Mouse (Mus musculus) cortical plate, adult 2 months (tissue): ENCODE data around the gene Tshr. TPM values are rescaled to one million over a fixed set of nuclear protein-coding genes. Genes with fewer than 3 reads are reported as not detected.
A peak's percentile ranks its signal among the peaks of the same experiment; 100 is the strongest.
"Not testable (repeated sequence)": the region's sequence is repeated elsewhere in the genome, so short reads cannot be mapped to it uniquely, and the experiment has no call there.

Experiments
- H3K27ac ChIP-seq: fragments of 200-500 bp; 2 replicates; pipeline ENCODE4 v1.5.1; 2012; ENCODE audit warnings: low read length, control low read depth, inconsistent platforms; ENCODE audit not compliant: insufficient read depth
- H3K4me1 ChIP-seq: fragments of 200-500 bp; 2 replicates; pipeline ENCODE4 v1.6.1; 2011; ENCODE audit warnings: low read length; ENCODE audit not compliant: control insufficient read depth, insufficient read depth
- H3K4me3 ChIP-seq: fragments of 200-500 bp; 2 replicates; pipeline ENCODE4 v1.5.1; 2011; ENCODE audit warnings: mild to moderate bottlenecking, low read length, control low read depth; ENCODE audit not compliant: insufficient read depth
- CTCF ChIP-seq: fragments of 200-500 bp; IDR thresholded peaks from 2 replicates; pipeline ENCODE4 v1.5.1; 2011; ENCODE audit warnings: mild to moderate bottlenecking, control low read depth, low read length; ENCODE audit not compliant: insufficient read depth; ENCODE audit errors: extremely low read depth
- POLR2A ChIP-seq: fragments of 200-500 bp; IDR thresholded peaks from 2 replicates; pipeline ENCODE4 v1.6.1; 2011; ENCODE audit warnings: mild to moderate bottlenecking, low read length, control low read depth; ENCODE audit not compliant: insufficient read depth; ENCODE audit errors: extremely low read depth
- polyA plus RNA-seq: library from polyadenylated mRNA; depleted of rRNA; stranded (reverse); fragments of >200 nt; gene quantifications from 2 replicates; pipeline ENCODE4 v1.2.3, GENCODE M21; 2012

Gene Tshr
- polyA plus RNA-seq, 1 experiment = 0.23 TPM

DNA sequence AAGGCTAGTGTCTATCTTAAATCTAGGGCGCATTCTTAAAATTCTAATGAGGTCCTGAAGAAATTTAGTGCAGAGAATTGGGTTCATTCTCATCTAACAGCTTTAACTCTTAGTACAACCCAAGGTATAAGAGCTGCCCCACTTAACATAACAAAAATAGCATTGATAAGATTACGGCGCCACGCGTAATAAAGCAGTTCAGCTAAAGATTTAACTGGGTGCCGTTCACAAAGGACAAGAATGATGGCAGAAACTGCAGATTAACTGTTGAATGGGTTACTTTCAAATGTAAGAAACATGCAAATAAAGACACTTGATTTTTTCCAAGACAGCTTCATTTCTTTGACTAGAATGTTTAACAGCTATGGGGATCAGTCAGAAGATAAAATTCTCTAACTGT lies 199.0 kb downstream of the Tshr start:
- peaks cover 7% of the 10 kb centered on the region for H3K4me1 ChIP-seq
- TF ChIP-seq CTCF = no peak
- TF ChIP-seq POLR2A = no peak
- H3K4me3 ChIP-seq = no peak overlapping the region
- H3K27ac ChIP-seq = no peak overlapping the region

DNA sequence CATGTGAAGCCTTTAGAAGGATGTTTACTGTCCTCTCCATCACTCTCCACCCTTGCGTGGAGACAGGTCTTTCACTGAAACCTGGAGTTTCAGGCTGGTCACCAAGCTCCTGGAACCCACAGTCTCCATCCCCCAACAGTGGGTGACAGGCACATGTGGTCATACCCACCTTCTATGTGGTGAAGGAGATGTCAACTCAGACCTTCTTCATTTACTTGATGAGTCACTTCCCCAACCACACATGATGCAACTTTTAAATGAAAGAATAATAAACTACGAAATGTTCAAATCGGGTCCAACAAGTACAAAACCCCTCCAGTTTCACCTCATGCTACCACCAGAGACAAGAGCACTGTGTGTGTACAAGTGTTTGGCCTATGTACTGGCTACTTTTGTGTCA lies 200.8 kb downstream of the Tshr start:
- Histone ChIP-seq H3K4me3 (no peak overlapping the region), H3K27ac (no peak overlapping the region), H3K4me1 (peaks cover 7% of the 10 kb centered on the region)
- TF ChIP-seq CTCF = no peak
- no peak for TF ChIP-seq POLR2A

DNA sequence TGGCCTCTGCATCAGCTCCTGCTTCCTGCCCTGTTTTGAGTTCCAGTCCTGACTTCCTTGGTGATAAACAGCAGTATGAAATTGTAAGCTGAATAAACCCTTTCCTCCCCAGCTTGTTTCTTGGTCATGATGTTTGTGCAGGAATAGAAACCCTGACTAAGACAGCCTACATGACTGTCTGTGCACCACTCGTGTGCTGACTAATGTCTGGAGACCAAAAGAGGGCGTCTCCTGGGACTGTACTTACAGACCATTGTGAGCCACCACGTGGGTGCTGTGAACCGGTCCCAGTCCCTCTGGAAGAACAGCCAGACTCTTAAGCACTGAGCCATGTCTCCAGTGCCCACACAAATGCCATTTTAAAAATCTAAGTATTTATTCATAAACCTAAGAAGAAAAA lies 201.5 kb downstream of the Tshr start:
- H3K27ac ChIP-seq, H3K4me1 ChIP-seq, H3K4me3 ChIP-seq: not testable (repeated sequence)

DNA sequence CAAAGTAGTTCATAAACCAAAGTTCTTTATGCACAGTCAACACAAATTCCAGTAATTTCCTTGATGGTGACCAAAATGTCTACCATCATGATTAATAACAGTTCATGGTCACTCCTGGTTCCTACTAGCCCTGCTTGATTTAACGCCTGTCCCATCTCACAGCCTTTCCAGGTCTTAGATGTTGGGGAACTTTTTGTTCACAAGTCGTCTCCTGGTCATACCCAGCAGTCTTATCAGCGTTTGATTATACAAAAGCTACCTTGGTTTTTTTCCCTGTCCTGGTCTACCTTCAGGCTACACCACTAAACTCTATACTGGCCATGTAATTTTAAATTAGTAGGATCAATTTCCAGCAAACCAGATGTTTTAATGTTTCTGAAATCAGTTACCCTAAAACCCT lies 202.7 kb downstream of the Tshr start:
- peak overlapping the region; percentile 84; the same call in 1 of the 2 replicates for H3K4me3 ChIP-seq
- no peak overlapping the region for H3K27ac ChIP-seq
- no peak for TF ChIP-seq CTCF
- TF ChIP-seq POLR2A = no peak
- peaks cover 7% of the 10 kb centered on the region for H3K4me1 ChIP-seq

DNA sequence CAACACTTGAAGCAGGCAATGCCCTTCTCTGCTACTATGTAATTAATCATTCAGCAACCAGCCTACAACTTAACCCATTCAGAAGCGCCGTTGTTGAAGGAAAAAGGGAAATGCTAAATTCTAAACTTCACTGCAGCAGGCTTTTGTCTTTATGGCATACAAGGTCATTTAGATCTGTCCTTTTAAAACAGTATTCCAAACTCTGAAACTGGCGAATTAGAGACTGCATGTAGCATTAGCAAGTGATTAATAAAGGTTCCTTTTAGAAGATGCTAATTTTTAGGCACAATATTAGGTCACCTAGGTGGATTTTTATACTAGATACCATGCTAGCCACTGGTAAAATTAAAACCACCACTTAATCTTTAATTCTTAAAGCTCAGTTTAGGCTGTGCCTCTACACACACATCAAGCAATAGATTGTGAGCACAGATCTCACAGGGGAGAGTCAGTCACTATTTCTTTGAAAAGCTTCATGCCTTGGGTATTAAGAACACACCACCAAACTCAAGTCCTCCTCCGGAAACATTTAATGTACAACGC lies 203.2 kb downstream of the Tshr start:
- Histone ChIP-seq H3K27ac (no peak overlapping the region), H3K4me1 (peaks cover 5% of the 10 kb centered on the region), H3K4me3 (peak overlapping the region; percentile 84; the same call in 1 of the 2 replicates)
- no peak for TF ChIP-seq CTCF
- no peak for TF ChIP-seq POLR2A

DNA sequence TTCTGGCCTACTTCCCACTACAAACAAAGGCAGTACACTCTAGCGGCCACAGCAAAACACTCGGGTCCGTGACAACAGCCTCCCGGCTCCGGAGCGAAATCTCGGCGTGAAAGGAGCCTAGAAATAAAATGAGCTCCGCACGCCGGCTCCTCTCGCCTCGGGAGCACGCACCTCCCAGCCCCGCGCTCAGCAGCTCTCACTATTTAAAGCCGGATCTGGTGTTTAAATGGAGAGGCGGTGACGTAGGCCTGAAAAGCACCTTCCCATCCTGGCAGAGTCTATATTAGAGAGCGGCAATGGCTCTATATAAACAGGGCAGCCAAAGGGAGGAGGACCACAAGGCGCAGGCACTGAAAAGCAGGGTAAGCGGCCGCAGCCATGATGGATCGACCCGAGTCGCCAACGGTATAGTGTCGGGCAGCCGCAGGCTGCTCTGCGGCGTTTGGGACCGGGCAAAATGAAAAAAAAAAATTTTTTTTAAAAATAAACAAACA lies 203.9 kb downstream of the Tshr start:
- Histone ChIP-seq H3K4me3 (peak overlapping the region; percentile 84), H3K4me1 (peaks cover 3% of the 10 kb centered on the region), H3K27ac (peak overlapping the region; percentile 91; the same call in 1 of the 2 replicates)
- no peak for TF ChIP-seq CTCF
- TF ChIP-seq POLR2A = peak; percentile 99

DNA sequence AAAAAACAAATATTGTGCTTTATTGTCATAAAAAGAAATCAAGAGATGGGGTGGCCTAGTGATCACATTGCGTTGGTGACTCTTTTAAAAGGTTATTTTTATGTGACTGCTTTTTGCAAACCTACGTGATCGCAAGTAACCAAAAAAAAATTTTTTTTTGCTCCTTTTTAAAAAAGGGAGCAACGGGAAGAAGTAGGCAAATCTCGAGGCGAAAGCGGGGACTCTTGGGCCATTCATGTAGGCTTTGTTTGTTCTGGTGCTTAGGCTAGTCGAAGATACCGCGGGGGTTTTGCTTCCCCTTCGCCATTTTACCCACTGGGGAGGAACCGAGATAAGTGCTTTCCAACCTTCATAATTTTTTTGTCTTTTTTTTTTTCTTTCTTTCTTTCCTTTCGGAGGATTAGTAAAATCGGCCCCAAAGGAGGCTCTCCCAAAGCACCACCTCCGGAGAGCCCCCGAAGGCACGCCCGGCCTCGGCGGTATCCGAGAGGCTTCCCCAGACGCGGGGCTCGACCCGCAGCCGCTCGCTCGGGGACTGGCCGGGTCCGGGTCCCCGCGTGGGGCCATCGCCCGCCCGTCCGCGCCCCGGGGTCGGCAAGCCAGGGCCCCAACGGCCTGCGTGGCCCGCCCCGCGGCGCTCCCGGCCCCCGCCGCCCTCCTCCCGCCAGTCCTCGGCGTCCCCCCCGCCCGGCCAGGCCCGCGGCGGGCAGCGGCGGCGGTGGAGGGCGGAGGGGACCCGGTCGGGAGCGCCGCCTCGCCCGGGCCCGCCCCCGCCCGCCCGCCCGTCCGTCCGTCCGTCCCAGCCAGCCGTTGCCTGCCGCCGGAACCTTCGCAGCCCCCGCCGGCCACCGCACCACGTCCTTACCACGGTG lies 204.5 kb downstream of the Tshr start:
- Histone ChIP-seq H3K27ac (peak overlapping the region; percentile 91), H3K4me3 (peak overlapping the region; percentile 84), H3K4me1 (peaks cover 3% of the 10 kb centered on the region)
- TF ChIP-seq POLR2A (no peak), CTCF (no peak)

DNA sequence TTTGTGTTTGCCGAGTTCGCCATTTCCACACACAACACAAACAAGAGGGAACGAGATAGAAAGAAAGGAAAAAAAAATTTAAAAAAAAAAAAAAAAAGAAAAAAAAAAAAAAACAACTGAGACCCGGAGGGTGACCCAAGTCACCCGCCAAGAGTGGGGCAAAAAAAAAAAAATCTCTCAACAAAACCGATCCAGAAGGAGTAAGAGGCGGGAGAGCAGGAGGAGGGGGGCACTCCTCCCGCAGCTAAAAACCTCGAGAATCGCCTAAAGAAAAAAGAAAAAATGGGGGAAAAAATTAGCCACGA lies 205.1 kb downstream of the Tshr start:
- Histone ChIP-seq H3K27ac (peak overlapping the region; percentile 88), H3K4me3 (peak overlapping the region; percentile 84), H3K4me1 (peaks cover 3% of the 10 kb centered on the region)
- TF ChIP-seq POLR2A (no peak), CTCF (no peak)

DNA sequence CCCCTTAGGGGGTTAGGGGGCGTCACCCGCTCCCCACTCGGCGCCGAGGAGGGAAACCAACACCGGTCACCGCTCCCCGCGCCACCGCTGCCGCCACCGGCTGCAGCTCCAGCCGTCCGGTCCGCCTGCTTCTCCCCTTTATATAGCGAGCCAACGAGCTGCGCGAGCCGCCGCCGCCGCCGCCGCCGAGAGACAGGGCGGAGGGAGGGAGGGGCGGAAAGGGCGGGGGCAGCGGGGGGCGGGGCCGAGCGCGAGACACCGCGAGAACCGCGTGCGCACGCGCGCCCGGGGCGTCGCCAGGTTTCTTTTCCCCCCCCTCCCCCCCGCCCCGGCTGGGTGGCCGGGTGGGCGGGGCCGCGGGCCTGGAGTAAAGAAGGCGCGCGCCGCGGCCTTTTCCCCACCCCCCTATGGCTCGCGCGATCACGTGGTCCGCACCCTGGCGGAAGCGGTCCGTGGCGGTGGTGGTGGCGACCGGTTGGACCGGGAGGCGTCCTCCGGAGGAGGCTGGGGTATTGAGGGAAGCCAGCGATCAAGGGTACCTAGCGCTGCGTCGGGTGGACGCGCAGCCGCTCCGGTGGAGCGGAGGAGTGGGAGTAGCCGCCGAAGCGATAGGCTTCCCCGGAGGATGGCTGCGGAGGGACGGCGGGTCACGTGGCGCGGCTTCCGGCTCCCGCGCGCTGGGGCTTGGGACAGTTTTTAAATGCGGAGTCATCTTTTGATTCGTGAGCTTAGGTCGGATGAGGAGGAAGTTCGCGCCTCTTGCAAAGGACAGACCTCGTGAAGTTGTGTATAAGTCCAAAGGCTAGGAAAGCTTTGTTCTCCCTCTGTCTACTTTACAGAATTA lies 205.7 kb downstream of the Tshr start, which contains the start of gene Gtf2a1:
Gene Gtf2a1, minus strand, starts transcription at position 641 of the 844 bp plus-strand sequence.
- TF ChIP-seq POLR2A (peak; percentile 93), CTCF (no peak)
- peaks cover 2% of the 10 kb centered on the region for H3K4me1 ChIP-seq
- peak within 1 kb of the TSS; percentile 100 for H3K27ac ChIP-seq
- H3K4me3 ChIP-seq = peak within 1 kb of the TSS; percentile 84
